Mouse (Mus musculus) cerebral cortex, adult 2 months (tissue): ENCODE data around the gene Prdx5.

ENCODE experiments used
- WGBS: fragments of 180-500 bp; shearing (Covaris S2); methylation state at CpG from one replicate; pipeline ENCODE4 v1.1.7; 2018; 5-methylcytosine and 5-hydroxymethylcytosine counted together

Gene Prdx5

GRCm38 (mm10) chr19:6918321-6918720, 8.4 kb upstream of the Prdx5 start:
- WGBS: 85% methylated on average over 4 of the region's 4 CpGs

GRCm38 (mm10) chr19:6916496-6916895, 6.6 kb upstream of the Prdx5 start:
- WGBS: 84% methylated on average over 4 of the region's 4 CpGs

GRCm38 (mm10) chr19:6915276-6915675, 5.4 kb upstream of the Prdx5 start:
- WGBS: 83% methylated on average over 4 of the region's 4 CpGs

- WGBS: 96% methylated on average over 9 of the region's 9 CpGs
These were observed 4.6 kb upstream of the Prdx5 start for GRCm38 (mm10) chr19:6914540-6914939.

- WGBS: 72% methylated on average over 11 of the region's 11 CpGs
These were observed 4.1 kb upstream of the Prdx5 start for GRCm38 (mm10) chr19:6913991-6914390.

GRCm38 (mm10) chr19:6913036-6913435, 3.1 kb upstream of the Prdx5 start:
- 81% methylated on average over 6 of the region's 6 CpGs for WGBS

- 93% methylated on average over 15 of the region's 15 CpGs for WGBS
These were observed 2.5 kb upstream of the Prdx5 start for GRCm38 (mm10) chr19:6912205-6912970.

GRCm38 (mm10) chr19:6911101-6912074, 1.5 kb upstream of the Prdx5 start:
- WGBS: 73% methylated on average over 19 of the region's 19 CpGs

- under 1% methylated on average over 30 of the region's 30 CpGs for WGBS
These were observed 400 bp upstream of the Prdx5 start for GRCm38 (mm10) chr19:6910306-6910705.

GRCm38 (mm10) chr19:6909021-6909420, 885 bp downstream of the Prdx5 start:
- WGBS: 4% methylated on average over 11 of the region's 11 CpGs

GRCm38 (mm10) chr19:6907811-6908540, 1.9 kb downstream of the Prdx5 start:
- 77% methylated on average over 7 of the region's 7 CpGs for WGBS

- WGBS: 86% methylated on average over 8 of the region's 8 CpGs
These were observed 2.8 kb downstream of the Prdx5 start for GRCm38 (mm10) chr19:6907094-6907493.

GRCm38 (mm10) chr19:6906199-6906598, 3.7 kb downstream of the Prdx5 start:
- 76% methylated on average over 3 of the region's 3 CpGs for WGBS

GRCm38 (mm10) chr19:6905498-6906159, 4.3 kb downstream of the Prdx5 start:
- 94% methylated on average over 11 of the region's 11 CpGs for WGBS

GRCm38 (mm10) chr19:6904846-6905245, 5.1 kb downstream of the Prdx5 start:
- WGBS: 82% methylated on average over 2 of the region's 2 CpGs

- 74% methylated on average over 1 of the region's 1 CpGs for WGBS
These were observed 6.9 kb downstream of the Prdx5 start for GRCm38 (mm10) chr19:6903031-6903430.

- WGBS: 84% methylated on average over 4 of the region's 4 CpGs
These were observed 10.3 kb downstream of the Prdx5 start for GRCm38 (mm10) chr19:6899641-6900040.

GRCm38 (mm10) chr19:6895608-6896305, 14.1 kb downstream of the Prdx5 start:
- WGBS: 77% methylated on average over 18 of the region's 18 CpGs

GRCm38 (mm10) chr19:6893731-6894451, 16.0 kb downstream of the Prdx5 start:
- WGBS: 94% methylated on average over 14 of the region's 14 CpGs

- WGBS: 79% methylated on average over 4 of the region's 4 CpGs
These were observed 17.4 kb downstream of the Prdx5 start for GRCm38 (mm10) chr19:6892512-6892911.
